Mouse (Mus musculus) adrenal gland, adult 2 months (tissue): ENCODE measurements at regions not wholly inside any gene's neighbourhood (a gene's known extent, or its start where the extent isn't known, plus 50 kb on each side); places are given as distances from the start of the nearest gene placed in this dataset.
A peak's percentile ranks its signal among the peaks of the same experiment; 100 is the strongest.

Experiments used
- DNase-seq: peaks from one replicate; pipeline ENCODE4 v3.0.0; 2021

DNA sequence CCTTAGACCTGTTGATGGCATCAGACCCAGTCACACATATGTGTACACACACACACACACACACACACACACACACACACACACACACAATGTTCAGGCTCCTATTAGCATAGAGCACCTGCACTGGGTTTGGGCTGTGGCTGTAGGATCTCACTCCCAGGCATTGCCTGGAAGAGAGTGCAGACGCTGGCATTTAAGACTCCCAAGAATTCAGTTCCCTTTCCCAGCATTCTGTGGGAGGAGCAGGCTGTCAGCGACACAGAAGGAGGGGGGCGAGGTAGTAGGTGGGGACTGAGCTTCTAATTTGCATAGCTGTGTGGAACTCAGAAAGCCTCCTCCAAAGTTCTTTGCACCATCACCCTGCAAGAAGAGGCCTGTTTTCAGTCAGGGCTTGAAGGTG lies 374.2 kb upstream of the Fam49b start:
- DNase-seq, result peak; percentile 27

- DNase-seq, result no peak
Observed at GRCm38 (mm10) chr15:64434908-64435307, 374.6 kb upstream of the Fam49b start.

- DNase-seq, result no peak
Observed at GRCm38 (mm10) chr15:64445076-64445475, 372.4 kb upstream of the Gm21798 start.

GRCm38 (mm10) chr15:64446411-64447072 lies 371.0 kb upstream of the Gm21798 start:
- DNase-seq, result no peak

DNA sequence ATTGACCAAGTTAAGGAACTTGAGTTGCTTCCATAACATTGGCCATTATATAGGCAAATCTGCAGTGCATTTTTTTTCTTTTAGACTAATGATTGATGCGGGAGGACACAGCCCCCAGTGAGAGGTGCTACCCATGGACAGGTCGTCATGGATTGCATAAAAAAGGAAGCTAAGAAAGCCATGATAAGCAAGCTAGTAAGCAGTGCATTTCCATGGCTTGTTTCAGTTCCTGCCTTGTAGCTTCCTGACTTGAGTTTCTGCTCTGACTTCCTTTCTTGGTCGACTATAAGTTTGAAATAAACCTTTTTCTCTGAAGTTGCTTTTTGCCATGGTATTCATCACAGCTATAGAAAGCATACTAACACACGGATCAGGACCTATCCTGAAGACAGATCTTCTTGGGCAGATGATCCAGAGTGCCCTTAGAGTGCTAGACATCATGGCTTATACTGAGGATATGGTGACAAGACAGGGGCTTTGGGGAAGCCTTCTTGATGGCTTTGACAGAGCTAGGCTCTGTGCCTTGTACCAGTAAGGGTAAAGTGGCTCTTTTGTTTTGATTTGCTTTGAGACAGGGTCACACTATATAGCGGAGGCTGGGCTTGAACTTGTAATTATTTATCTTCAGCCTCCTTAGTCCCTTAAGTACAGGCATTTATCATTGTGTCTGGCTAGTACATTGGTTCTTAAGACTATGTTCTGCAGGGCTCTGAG lies 370.1 kb upstream of the Gm21798 start:
- DNase-seq, result no peak

DNA sequence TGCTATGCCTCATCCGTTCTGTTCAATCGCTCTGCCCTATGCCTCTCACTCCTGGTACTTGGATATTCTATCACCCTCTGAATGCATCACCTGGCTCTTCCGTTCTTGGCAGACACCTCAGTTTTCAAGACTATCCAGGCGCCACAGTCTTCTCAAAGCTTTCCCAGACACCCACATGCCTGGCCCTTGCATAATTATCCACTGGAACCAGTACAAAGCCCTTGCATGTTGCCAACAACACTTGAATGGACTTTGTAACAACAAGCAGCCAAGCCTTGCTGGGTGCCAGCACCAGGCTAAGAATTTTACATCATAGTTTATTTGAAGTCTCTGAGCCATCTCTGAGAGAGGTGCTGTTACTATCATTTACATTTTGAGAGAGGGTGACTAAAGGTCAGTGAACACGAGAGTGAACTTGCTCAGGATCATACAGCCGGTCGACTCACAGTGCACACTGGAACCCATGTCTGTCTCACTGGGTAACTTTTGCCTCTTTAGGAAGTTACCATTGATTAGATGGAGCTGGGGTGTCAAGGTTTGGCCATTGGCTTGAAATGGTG lies 368.8 kb upstream of the Gm21798 start:
- DNase-seq, result peak; percentile 40

- peak; percentile 4 for DNase-seq
Observed at GRCm38 (mm10) chr15:64470743-64471142, 346.8 kb upstream of the Gm21798 start.

DNA sequence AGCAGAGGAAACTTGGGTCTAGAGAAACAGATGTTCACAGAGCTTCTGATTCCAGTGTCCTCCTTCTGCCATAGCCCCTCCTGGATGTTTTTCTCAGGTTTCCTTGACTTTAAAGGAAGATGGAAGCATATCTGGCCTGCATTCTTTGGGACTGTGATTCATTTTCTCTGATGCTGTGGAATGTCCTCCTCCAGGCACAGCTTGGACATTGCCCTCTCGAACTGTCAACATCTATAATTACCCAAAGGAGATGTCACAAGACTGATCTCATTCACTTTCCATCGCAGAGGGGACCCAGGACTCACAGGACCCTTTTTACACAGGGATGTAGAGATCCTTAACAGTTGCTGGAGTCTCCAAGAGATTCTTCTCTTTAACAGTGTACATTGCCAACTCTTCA lies 345.9 kb upstream of the Gm21798 start:
- no peak for DNase-seq

DNA sequence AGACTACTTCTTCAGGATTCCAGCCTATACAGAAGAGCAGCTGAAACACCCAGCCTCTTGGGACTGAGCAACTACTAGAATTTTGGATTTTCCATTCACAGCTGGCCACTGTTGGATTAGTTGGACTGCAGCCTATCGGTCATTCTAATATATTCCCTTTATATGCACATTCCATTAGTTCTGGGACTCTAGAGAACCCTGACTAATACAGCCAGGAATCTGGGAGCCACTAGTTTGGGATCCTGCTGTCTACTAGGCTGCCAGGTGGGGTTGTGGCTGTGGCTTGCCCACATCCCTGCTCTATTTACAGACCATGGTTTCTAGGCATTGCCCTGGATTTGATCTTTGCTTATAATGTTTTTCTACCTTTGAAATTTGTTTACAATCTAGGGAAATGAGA lies 343.3 kb upstream of the Gm21798 start:
- no peak for DNase-seq

DNA sequence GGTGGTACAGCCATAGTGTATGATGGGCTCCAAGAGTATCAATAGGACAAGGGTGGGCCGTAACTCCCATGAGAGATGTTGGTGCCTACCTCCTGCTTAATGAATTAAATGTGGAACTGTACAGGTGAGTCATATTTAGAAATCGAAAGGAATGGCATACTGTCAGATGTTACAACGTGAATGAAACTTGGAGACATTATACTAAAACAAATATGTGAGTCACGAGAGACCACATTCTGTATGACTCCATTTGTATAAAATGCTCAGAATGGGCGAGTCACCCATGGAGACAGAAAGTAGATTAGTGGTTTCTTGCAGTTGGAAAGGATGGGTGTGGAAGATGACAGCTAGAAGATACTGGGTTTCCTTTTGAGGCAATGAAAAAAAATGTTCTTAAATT lies 340.4 kb upstream of the Gm21798 start:
- DNase-seq, result no peak

GRCm38 (mm10) chr15:64480625-64481024 lies 336.9 kb upstream of the Gm21798 start:
- no peak for DNase-seq

DNA sequence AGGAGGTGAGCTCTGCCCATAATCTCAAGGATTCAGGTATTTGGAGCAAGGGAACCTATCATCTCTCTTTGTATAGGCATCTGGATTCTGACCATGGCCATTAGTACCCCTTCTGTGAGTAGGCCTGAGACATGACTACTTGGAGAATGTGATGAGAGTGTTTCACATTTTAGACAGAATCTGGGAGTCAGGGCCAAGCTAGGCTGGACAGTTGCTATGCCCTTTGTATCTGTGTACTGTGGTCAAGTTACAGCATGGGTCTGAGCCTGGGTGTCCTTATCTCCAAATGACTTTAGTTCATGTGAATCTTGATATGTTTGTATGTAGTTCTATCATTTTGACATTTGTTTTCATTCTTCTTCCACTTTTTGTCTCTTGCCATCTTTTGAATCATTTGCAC lies 336.3 kb upstream of the Gm21798 start:
- DNase-seq, result no peak

GRCm38 (mm10) chr15:64482960-64483359 lies 334.5 kb upstream of the Gm21798 start:
- DNase-seq, result no peak

GRCm38 (mm10) chr15:64487801-64488200 lies 329.7 kb upstream of the Gm21798 start:
- DNase-seq, result no peak

- no peak for DNase-seq
Observed at GRCm38 (mm10) chr15:64500783-64501182, 316.7 kb upstream of the Gm21798 start.

DNA sequence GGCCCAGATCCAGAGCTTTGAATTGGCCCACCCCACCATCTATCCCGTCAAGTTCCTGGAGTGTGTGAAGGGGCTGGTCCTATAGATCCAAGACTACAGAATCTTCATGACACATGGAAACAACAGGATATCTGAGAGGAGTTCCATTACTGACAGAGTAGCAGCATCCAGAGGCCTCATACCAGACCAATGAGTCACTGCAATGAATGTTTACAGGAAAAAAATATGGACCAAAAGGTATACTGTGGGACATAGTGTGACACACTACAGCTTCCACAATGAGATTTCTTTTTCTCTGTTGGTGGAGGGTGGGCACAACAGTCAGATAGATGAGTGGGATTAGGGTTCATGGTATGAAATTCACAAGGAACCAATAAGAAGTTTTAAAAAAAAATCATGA lies 316.0 kb upstream of the Gm21798 start:
- DNase-seq, result no peak

DNA sequence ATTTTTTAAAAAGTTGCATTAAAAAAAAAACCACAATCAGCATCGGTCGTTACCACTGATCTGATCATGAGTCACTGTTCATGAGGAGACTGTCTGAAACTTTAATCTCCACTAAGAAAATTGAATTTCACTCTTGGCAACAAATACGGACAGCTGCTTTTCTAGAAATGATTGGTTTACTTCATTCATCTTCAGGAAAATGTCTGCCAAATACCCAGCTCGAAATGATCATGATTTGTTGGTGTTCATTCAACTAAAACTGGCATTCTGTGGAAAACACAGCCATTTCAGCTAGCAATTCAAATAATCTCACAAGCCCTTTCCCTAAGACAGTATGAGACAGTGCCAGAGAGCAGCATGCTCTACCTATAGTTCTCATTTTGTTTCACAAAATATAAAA lies 312.7 kb upstream of the Gm21798 start:
- no peak for DNase-seq

- DNase-seq, result no peak
Observed at GRCm38 (mm10) chr15:64510649-64511048, 306.8 kb upstream of the Gm21798 start.

DNA sequence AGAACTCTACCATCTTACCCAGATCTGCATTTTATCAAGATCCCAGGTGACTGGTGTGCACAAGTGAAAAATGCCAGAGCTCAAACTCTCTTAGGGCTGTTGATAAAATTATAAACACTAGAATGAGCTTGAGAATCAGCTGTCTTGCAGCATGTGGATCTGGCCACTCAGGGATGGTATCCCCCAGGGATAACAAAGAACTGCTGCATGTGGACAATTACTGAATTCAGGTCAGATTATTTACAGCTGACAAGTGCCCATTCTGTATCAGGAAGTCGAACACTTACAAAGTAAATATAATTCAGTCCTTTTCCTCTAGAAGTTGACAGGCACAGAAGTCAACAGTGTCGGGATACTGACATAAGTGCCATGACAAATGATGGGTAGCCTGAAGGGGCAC lies 306.3 kb upstream of the Gm21798 start:
- no peak for DNase-seq

GRCm38 (mm10) chr15:64512615-64513014 lies 304.9 kb upstream of the Gm21798 start:
- no peak for DNase-seq

DNA sequence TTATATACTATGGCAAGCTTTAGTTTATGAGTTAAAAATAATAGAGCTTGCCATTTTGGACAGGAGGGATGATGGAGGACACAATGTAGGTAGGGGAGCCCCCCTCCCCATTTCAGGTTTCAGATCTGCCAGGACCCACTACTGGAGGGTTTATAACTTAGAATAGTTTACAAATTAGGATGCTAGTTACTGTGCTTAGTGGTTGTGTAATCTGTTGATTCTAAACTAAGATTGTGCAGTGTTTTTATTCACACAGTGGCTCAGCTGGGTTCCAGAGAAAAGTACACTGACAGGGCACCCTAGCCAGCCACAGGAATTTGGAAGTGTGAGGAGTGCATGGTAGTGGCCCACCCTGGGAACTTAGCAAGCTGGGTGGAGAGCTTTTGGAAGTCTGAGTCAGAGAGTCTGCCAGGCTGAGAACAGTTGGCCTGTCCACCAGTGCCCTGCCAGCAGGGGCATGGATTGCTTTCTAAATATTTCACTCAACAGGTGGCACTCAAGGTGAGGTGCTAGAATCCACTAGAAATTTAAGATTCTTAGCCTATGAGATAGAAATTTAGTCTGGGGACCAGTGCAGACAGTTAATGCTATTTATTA lies 303.9 kb upstream of the Gm21798 start:
- no peak for DNase-seq

DNA sequence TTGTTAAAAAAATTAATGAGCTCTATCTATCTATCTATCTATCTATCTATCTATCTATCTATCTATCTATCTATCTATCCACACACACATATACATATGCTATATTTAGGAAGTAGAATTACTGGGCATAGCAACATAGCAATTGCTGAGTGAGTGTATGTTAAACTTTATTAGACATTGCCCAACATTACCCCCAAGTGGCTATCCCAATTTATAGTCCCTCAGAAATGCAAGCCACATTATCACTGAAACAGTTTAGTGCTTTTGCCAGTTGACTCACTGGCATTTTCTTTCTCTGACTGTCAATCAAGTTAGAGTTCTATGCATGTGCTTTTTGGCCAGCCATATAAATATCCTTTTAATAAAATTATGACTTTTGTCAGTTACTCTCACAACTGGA lies 302.3 kb upstream of the Gm21798 start:
- DNase-seq, result no peak

DNA sequence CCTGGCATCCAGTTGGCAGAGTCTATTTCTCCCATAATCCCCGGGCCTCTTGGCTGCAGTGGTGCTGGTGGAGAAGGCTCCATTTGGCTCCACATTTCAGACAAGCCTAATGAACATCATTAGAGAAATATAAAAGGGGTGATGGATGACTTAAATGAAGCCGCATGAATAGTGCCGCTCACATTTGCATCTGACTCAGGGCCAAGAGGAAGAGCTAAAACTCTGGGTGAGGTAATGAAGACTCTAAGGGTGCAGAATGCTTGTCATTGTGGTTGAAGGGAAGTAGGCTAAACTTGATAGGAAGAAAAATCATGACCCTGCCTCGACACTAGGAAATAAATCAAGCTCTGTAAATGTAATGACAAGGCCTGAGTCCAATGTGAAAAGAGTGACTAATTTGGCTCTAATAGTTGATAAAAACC lies 298.3 kb upstream of the Gm21798 start:
- DNase-seq, result peak; percentile 22
